Mouse (Mus musculus) left cerebral cortex, adult 6 months (tissue): ENCODE measurements around the gene Csn1s2b. TPM values are rescaled to one million over a fixed set of nuclear protein-coding genes. Genes with fewer than 3 reads are reported as not detected.

Source experiments
- long read RNA-seq, 2 experiments: library from polyadenylated mRNA; unstranded; transcript quantifications; one replicate each; pipeline ENCODE4 v2.0.0; 2019 to 2020
- polyA plus RNA-seq: library from polyadenylated mRNA; unstranded; fragments of <200 nt; fragmentation: Nextera tagmentation; gene quantifications from 2 replicates; pipeline ENCODE4 v1.2.3, GENCODE M21; 2021

Gene Csn1s2b
- not detected in 2 replicates for polyA plus RNA-seq
- long read RNA-seq, experiment 1, result 0 reads
- long read RNA-seq, experiment 2, result 0 reads

DNA sequence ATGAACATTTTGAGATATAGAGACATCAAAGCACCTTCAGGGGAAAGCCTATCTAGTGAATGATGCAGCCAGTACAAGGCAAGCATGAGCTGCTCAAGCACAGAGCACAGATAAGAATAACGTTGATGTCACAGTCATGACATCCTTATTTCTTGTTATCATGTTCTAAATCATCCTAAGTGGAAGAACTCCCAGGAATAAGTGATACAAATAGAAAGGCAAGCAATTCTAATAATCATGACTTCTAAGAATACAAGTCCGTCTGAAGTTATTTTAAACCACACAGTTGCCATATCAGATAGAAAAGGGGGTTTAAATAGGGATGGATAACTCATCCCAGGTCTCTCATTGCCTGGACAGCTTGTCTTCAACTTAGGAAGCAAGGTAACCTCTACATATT lies at the start of gene Csn1s2b:
Gene Csn1s2b (plus strand): TSS at position 301 of the 400 bp plus-strand sequence.

GRCm38 (mm10) chr5:87774267-87774666 lies 33.6 kb upstream of the Csn1s2b start, which contains the start of gene Csn1s2a:
Csn1s2a (plus strand) TSS chr5:87774567.

GRCm38 (mm10) chr5:87825386-87825785 lies 17.5 kb downstream of the Csn1s2b start, which contains the start of gene Prr27:
Prr27 (plus strand) TSS chr5:87825686.

Other genes with a start within 250 kb of the Csn1s2b start
- not detected in 2 replicates for gene Sult1d1, start 239.1 kb upstream of the Csn1s2b start, polyA plus RNA-seq
- gene Sult1e1, start 216.5 kb upstream of the Csn1s2b start, polyA plus RNA-seq, result not detected in 2 replicates
- not detected in 2 replicates for gene Csn1s1, start 141.9 kb upstream of the Csn1s2b start, polyA plus RNA-seq
- gene Csn2, start 108.5 kb upstream of the Csn1s2b start, polyA plus RNA-seq, result not detected in 2 replicates
- gene Csn1s2a, start 33.5 kb upstream of the Csn1s2b start, polyA plus RNA-seq, result not detected in 2 replicates
- gene Prr27, start 17.6 kb downstream of the Csn1s2b start, polyA plus RNA-seq, result not detected in 2 replicates
- not detected in 2 replicates for gene Odam, start 76.9 kb downstream of the Csn1s2b start, polyA plus RNA-seq
- gene Csn3, start 117.5 kb downstream of the Csn1s2b start, polyA plus RNA-seq, result not detected in 2 replicates
- gene 2310003L06Rik, start 161.4 kb downstream of the Csn1s2b start, polyA plus RNA-seq, result 0.11 and 0.12 TPM in 2 replicates
- not detected in 2 replicates for gene Gm28434, start 161.4 kb downstream of the Csn1s2b start, polyA plus RNA-seq
- not detected in 2 replicates for gene Cabs1, start 171.4 kb downstream of the Csn1s2b start, polyA plus RNA-seq
- not detected in 2 replicates for gene Smr3a, start 194.5 kb downstream of the Csn1s2b start, polyA plus RNA-seq